Mouse (Mus musculus): ENCODE measurements around the gene Ddost.
A peak's percentile ranks its signal among the peaks of the same experiment; 100 is the strongest.

GRCm38 (mm10) chr4:138304340-138305104 is at the start of gene Ddost:
- no peak for TF ChIP-seq CTCF (IDR thresholded peaks at IDR 0.05; ENCODE audit: borderline replicate concordance, control insufficient read depth, extremely low read depth, insufficient read depth, low read length, poor library complexity)
- peak; percentile 13; the same call in 1 of the 2 replicates for TF ChIP-seq POLR2A (IDR thresholded peaks at IDR 0.05; ENCODE audit: control insufficient read depth, extremely low read depth, insufficient read depth, low read length, poor library complexity)

Measured in thymus, adult 2 months (tissue).